Mouse (Mus musculus) heart, embryonic 13.5 days (tissue): ENCODE results near the gene Olfr820. TPM values are rescaled to one million over a fixed set of nuclear protein-coding genes. Genes with fewer than 3 reads are reported as not detected.

Source experiments
- polyA plus RNA-seq: library from polyadenylated mRNA; unstranded; fragments of >200 nt; fragmentation: Nextera tagmentation; extraction: Ambion mirVana; gene quantifications from 2 replicates; pipeline ENCODE4 v1.2.1, GENCODE M21; 2015

The Olfr820 gene
- polyA plus RNA-seq, 1 experiment from 2014 or later, result not detected

Other genes with a start within 250 kb of the Olfr820 start
- gene Olfr808, start 247.1 kb upstream of the Olfr820 start, polyA plus RNA-seq, result not detected in 2 replicates
- gene Olfr809, start 238.0 kb upstream of the Olfr820 start, polyA plus RNA-seq, result not detected in 2 replicates
- not detected in 2 replicates for gene Olfr810, start 217.7 kb upstream of the Olfr820 start, polyA plus RNA-seq
- gene Olfr811, start 208.2 kb upstream of the Olfr820 start, polyA plus RNA-seq, result not detected in 2 replicates
- gene Olfr812, start 166.5 kb upstream of the Olfr820 start, polyA plus RNA-seq, result not detected in 2 replicates
- not detected in 2 replicates for gene Olfr813, start 157.3 kb upstream of the Olfr820 start, polyA plus RNA-seq
- gene Olfr814, start 132.8 kb upstream of the Olfr820 start, polyA plus RNA-seq, result not detected in 2 replicates
- gene Olfr815, start 106.8 kb upstream of the Olfr820 start, polyA plus RNA-seq, result not detected in 2 replicates
- not detected in 2 replicates for gene Olfr816, start 97.0 kb upstream of the Olfr820 start, polyA plus RNA-seq
- not detected in 2 replicates for gene Olfr818, start 63.5 kb upstream of the Olfr820 start, polyA plus RNA-seq
- not detected in 2 replicates for gene Olfr819, start 45.4 kb upstream of the Olfr820 start, polyA plus RNA-seq
- not detected in 2 replicates for gene Olfr247, start 36.5 kb upstream of the Olfr820 start, polyA plus RNA-seq
- not detected in 2 replicates for gene Gm10310, start 27.6 kb upstream of the Olfr820 start, polyA plus RNA-seq
- gene Olfr821, start 17.7 kb downstream of the Olfr820 start, polyA plus RNA-seq, result not detected in 2 replicates
- gene Olfr822, start 58.6 kb downstream of the Olfr820 start, polyA plus RNA-seq, result not detected in 2 replicates
- not detected in 2 replicates for gene Olfr823, start 102.8 kb downstream of the Olfr820 start, polyA plus RNA-seq
- not detected in 2 replicates for gene Olfr824, start 117.4 kb downstream of the Olfr820 start, polyA plus RNA-seq
- not detected in 2 replicates for gene Olfr825, start 154.1 kb downstream of the Olfr820 start, polyA plus RNA-seq
- gene Olfr826, start 171.6 kb downstream of the Olfr820 start, polyA plus RNA-seq, result not detected in 2 replicates
- gene Olfr827, start 201.8 kb downstream of the Olfr820 start, polyA plus RNA-seq, result not detected in 2 replicates